Mouse (Mus musculus) forebrain, embryonic 15.5 days (tissue): ENCODE results near the gene Ebf1. TPM values are rescaled to one million over a fixed set of nuclear protein-coding genes. Genes with fewer than 3 reads are reported as not detected.

ENCODE experiments used
- ATAC-seq: fragments of 200-750 bp; cut with Nextera tagmentation; replicated peaks from 2 replicates; pipeline ENCODE4 v1.8.0; 2017; ENCODE audit warnings: mild to moderate bottlenecking, moderate TSS enrichment, moderate library complexity
- H3K27ac ChIP-seq: fragments of 300-500 bp; sonication (generic); replicated peaks from 2 replicates; pipeline ENCODE4 v1.5.1; 2015; ENCODE audit warnings: mild to moderate bottlenecking, inconsistent platforms
- H3K27me3 ChIP-seq: fragments of 300-500 bp; sonication (generic); 2 replicates; pipeline ENCODE4 v1.6.1; 2015; ENCODE audit warnings: inconsistent platforms
- H3K36me3 ChIP-seq: fragments of 300-500 bp; sonication (generic); 2 replicates; pipeline ENCODE4 v1.6.1; 2015; ENCODE audit warnings: mild to moderate bottlenecking, inconsistent platforms
- H3K4me1 ChIP-seq: fragments of 300-500 bp; sonication (generic); 2 replicates; pipeline ENCODE4 v1.6.1; 2015; ENCODE audit warnings: inconsistent platforms
- H3K4me2 ChIP-seq: fragments of 300-500 bp; sonication (generic); replicated peaks from 2 replicates; pipeline ENCODE4 v1.6.1; 2015; ENCODE audit warnings: mild to moderate bottlenecking, inconsistent platforms
- H3K4me3 ChIP-seq: fragments of 300-500 bp; sonication (generic); 2 replicates; pipeline ENCODE4 v1.5.1; 2015; ENCODE audit warnings: mild to moderate bottlenecking, inconsistent platforms
- H3K9ac ChIP-seq: fragments of 300-500 bp; sonication (generic); replicated peaks from 2 replicates; pipeline ENCODE4 v1.6.1; 2015; ENCODE audit warnings: mild to moderate bottlenecking, inconsistent platforms
- H3K9me3 ChIP-seq: fragments of 300-500 bp; sonication (generic); 2 replicates; pipeline ENCODE4 v1.6.1; 2016; ENCODE audit warnings: inconsistent platforms
- whole genome bisulfite sequencing: fragments of 180-500 bp; shearing (Covaris S2); methylation state at CpG from one replicate; pipeline ENCODE4 v1.1.7; 2015; ENCODE audit warnings: mixed read lengths; 5-methylcytosine and 5-hydroxymethylcytosine counted together
- polyA plus RNA-seq: library from polyadenylated mRNA; unstranded; fragments of >200 nt; fragmentation: Nextera tagmentation; extraction: Ambion mirVana; gene quantifications from 2 replicates; pipeline ENCODE4 v1.2.1, GENCODE M21; 2015

The Ebf1 gene
- polyA plus RNA-seq, 1 experiment from 2014 or later: 35.6 TPM

DNA sequence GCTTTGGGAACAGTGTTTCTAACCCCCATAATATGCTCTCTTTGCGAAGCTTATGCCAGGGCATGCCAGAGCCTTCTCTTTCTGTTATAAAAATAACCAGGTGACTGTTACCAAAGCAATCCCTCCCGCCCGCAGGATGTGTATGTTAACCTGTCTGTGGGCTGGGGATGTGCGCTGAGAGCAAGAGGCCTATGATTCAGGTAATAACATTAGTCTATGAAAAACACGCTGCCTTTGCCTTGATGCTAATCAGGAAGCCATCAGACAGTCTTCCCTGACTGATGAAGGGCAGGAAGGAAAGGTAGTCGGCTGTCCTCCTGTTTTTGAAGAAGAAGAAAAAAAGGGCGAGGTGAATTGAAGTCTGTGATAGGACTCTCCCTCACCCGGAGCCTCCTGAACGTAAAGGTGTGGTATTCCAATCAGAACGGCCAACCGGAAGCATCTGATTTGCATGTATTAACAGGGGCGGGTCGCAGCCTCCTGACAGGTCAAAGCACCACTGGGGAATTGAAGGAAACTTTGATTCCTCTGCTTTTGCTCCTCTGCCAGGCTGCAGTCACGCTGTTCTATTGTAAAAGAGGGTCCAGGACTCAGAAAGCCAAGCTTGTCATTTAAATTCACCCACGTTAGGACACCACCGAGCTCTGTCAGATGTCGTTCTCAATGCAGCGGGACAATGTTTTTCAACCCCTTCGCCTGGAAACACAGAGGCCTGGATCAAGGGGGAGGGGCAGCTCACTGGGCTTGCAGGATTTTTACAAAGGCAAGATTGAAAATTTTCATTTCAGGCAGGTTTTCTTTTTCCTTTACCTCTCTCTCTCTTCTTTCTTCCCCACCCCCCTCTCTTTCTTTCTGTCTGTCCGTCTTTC, 144.2 kb downstream of the Ebf1 start:
- WGBS: 7% methylated on average over 20 of the region's 20 CpGs
- Histone ChIP-seq H3K4me3 (no peak overlapping the region), H3K9ac (no peak overlapping the region)

DNA sequence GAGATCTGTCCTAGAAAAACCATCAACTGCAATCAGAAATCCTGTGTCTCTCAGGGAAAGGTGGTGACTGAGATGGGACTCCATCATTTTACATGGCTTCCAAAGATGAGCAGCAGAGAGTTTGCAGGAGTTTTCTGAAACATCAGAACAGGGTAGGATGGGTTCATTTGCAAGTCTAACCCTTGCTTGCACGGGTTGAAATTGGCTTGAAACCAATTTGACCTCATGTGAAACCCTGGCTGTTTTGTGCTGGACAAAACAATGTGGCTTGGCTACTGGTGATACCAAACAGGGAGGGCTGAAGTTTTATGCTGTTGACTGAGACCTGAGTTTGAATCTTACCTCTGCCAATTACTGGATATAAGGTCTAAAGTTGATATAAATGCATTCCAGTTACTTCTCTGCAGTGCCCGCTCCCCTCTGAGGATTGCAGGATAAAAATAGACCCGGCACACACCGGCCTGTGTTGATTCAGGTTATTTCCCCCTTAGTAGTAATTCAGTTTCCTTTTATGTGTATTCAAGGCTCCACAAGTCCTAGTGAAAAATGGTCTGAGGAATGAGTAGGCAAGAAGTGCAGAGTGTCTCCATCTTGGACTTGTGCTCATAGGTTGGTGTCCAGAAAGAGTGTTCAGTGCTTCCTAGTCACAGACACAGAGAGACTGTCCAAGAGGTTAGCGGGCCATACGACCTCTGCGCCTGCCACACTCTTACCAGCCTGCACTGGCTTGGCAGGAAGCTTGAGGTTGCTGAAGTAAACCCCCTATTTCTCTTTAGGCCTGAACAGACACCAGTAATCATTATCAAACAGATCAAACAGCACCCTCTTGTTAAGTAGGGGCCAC, 147.1 kb downstream of the Ebf1 start:
- 77% methylated on average over 7 of the region's 7 CpGs for WGBS
- Histone ChIP-seq H3K9ac (no peak overlapping the region), H3K36me3 (no peaks in the 10 kb centered on the region), H3K4me1 (peaks cover 5% of the 10 kb centered on the region; the same call in 1 of the 2 replicates), H3K4me2 (no peak overlapping the region), H3K27me3 (peaks cover 53% of the 10 kb centered on the region), H3K9me3 (no peaks in the 10 kb centered on the region), H3K27ac (no peak overlapping the region), H3K4me3 (no peak overlapping the region)
- ATAC-seq: no peak

More for the DNA sequence above, 144.2 kb downstream of the Ebf1 start:
- Histone ChIP-seq H3K4me2 (peak overlapping the region; percentile 8; the same call in 1 of the 2 replicates), H3K9me3 (no peaks in the 10 kb centered on the region), H3K27me3 (peaks cover 49% of the 10 kb centered on the region), H3K36me3 (no peaks in the 10 kb centered on the region), H3K4me1 (no peaks in the 10 kb centered on the region; the same call in 1 of the 2 replicates), H3K27ac (no peak overlapping the region)
- ATAC-seq: no peak

DNA sequence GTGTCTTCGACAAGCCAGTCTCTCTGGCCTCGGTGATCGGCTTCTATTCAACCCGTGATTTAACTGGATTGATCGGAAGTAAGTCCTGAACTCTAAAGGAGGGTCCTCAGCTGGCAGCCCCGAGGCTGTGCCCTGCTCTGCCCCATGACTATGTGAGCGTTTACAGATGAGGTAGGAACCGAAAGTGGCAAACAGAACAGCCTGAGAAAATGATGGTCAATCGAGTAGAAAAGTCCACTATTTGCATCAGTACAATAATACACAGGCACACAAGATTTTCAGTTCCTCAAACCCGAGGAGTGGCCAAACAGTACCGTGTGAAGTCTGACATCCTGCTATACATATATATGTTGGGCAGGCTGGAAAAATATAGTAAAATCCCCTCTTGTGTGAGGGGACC, 147.9 kb downstream of the Ebf1 start:
- no peak for ATAC-seq
- peaks cover 5% of the 10 kb centered on the region; the same call in 1 of the 2 replicates for H3K4me1 ChIP-seq
- H3K27ac ChIP-seq: no peak overlapping the region
- peaks cover 56% of the 10 kb centered on the region for H3K27me3 ChIP-seq
- WGBS: 66% methylated on average over 11 of the region's 11 CpGs
- no peak overlapping the region for H3K4me3 ChIP-seq
- H3K9ac ChIP-seq: no peak overlapping the region
- no peaks in the 10 kb centered on the region for H3K36me3 ChIP-seq
- H3K4me2 ChIP-seq: no peak overlapping the region
- H3K9me3 ChIP-seq: no peaks in the 10 kb centered on the region

- Histone ChIP-seq H3K36me3 (no peaks in the 10 kb centered on the region), H3K27ac (no peak overlapping the region), H3K4me3 (no peak overlapping the region), H3K4me1 (peaks cover 5% of the 10 kb centered on the region; the same call in 1 of the 2 replicates), H3K27me3 (peaks cover 63% of the 10 kb centered on the region), H3K4me2 (no peak overlapping the region), H3K9ac (no peak overlapping the region), H3K9me3 (no peaks in the 10 kb centered on the region)
- ATAC-seq: no peak
- WGBS: 70% methylated on average over 5 of the region's 5 CpGs
Observed at GRCm38 (mm10) chr11:44766246-44766645, 149.1 kb downstream of the Ebf1 start.

GRCm38 (mm10) chr11:44767322-44767721, 150.2 kb downstream of the Ebf1 start:
- no peak overlapping the region for H3K4me2 ChIP-seq
- peaks cover 5% of the 10 kb centered on the region; the same call in 1 of the 2 replicates for H3K4me1 ChIP-seq
- H3K9ac ChIP-seq: no peak overlapping the region
- peaks cover 69% of the 10 kb centered on the region for H3K27me3 ChIP-seq
- H3K4me3 ChIP-seq: no peak overlapping the region
- H3K9me3 ChIP-seq: no peaks in the 10 kb centered on the region
- WGBS: 11% methylated on average over 3 of the region's 3 CpGs
- H3K36me3 ChIP-seq: no peaks in the 10 kb centered on the region
- no peak for ATAC-seq
- no peak overlapping the region for H3K27ac ChIP-seq

DNA sequence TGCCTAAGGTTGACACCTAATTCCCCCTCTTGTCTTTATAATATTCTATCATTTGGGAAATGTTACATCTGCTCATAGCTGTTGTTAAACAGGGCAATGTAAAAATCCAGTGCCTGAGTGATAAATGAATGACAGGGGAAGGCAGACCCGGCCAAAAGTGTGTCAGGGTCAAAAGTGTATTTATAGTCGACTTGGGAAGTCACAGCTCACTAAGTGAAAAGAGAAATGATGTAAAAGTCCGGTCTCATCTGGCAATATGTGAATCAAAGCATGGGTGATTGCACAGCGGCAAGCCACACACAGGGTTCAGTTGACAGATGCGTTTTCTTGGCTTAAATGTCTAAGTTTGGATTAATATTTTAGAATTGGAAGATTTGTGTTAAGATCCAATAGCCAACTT, 151.2 kb downstream of the Ebf1 start:
- peaks cover 74% of the 10 kb centered on the region for H3K27me3 ChIP-seq
- H3K36me3 ChIP-seq: no peaks in the 10 kb centered on the region
- H3K27ac ChIP-seq: no peak overlapping the region
- H3K9me3 ChIP-seq: no peaks in the 10 kb centered on the region
- 86% methylated on average over 5 of the region's 5 CpGs for WGBS
- no peak for ATAC-seq
- H3K4me2 ChIP-seq: no peak overlapping the region
- H3K9ac ChIP-seq: no peak overlapping the region
- H3K4me1 ChIP-seq: peaks cover 5% of the 10 kb centered on the region; the same call in 1 of the 2 replicates
- H3K4me3 ChIP-seq: no peak overlapping the region

GRCm38 (mm10) chr11:44770989-44771564, 154.0 kb downstream of the Ebf1 start:
- ATAC-seq: no peak
- H3K27ac ChIP-seq: no peak overlapping the region
- WGBS: 81% methylated on average over 11 of the region's 11 CpGs

GRCm38 (mm10) chr11:44774411-44774810, 157.3 kb downstream of the Ebf1 start:
- Histone ChIP-seq H3K4me3 (no peak overlapping the region), H3K9me3 (no peaks in the 10 kb centered on the region), H3K36me3 (no peaks in the 10 kb centered on the region), H3K4me2 (no peak overlapping the region), H3K27me3 (peaks cover 85% of the 10 kb centered on the region), H3K4me1 (no peaks in the 10 kb centered on the region), H3K9ac (no peak overlapping the region), H3K27ac (no peak overlapping the region)
- 68% methylated on average over 3 of the region's 3 CpGs for WGBS
- ATAC-seq: no peak

More at GRCm38 (mm10) chr11:44770989-44771564, 154.0 kb downstream of the Ebf1 start:
- no peak overlapping the region for H3K9ac ChIP-seq
- H3K4me3 ChIP-seq: no peak overlapping the region
- peaks cover 5% of the 10 kb centered on the region; the same call in 1 of the 2 replicates for H3K4me1 ChIP-seq
- H3K4me2 ChIP-seq: no peak overlapping the region
- peaks cover 79% of the 10 kb centered on the region for H3K27me3 ChIP-seq
- no peaks in the 10 kb centered on the region for H3K36me3 ChIP-seq
- H3K9me3 ChIP-seq: no peaks in the 10 kb centered on the region

GRCm38 (mm10) chr11:44775549-44775948, 158.4 kb downstream of the Ebf1 start:
- Histone ChIP-seq H3K9ac (no peak overlapping the region), H3K27ac (no peak overlapping the region), H3K4me1 (no peaks in the 10 kb centered on the region), H3K36me3 (no peaks in the 10 kb centered on the region), H3K9me3 (no peaks in the 10 kb centered on the region), H3K27me3 (peaks cover 89% of the 10 kb centered on the region), H3K4me3 (no peak overlapping the region), H3K4me2 (no peak overlapping the region)
- 88% methylated on average over 2 of the region's 2 CpGs for WGBS
- no peak for ATAC-seq

DNA sequence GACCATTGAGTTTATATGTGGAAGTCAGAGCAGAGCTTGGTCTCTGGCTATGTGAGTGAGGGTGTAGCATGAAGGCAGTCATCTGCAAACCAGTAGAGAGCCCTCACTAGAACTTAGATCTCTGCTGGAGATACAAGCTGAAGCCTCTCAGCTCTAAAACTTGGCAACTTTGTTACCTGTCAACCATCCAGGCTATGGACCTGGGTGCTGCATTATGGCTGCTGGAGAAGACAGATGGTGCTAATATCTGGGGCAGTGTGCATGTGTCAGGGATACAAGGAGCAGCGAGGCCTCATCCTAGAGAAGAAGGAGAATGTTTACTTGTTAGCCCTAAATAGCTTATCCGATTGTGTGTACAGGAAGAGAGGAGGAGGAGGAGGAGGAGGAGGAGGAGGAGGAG, 159.4 kb downstream of the Ebf1 start:
- H3K4me1 ChIP-seq: no peaks in the 10 kb centered on the region
- H3K36me3 ChIP-seq: no peaks in the 10 kb centered on the region
- peaks cover 89% of the 10 kb centered on the region for H3K27me3 ChIP-seq
- H3K9me3 ChIP-seq: no peaks in the 10 kb centered on the region
- H3K27ac ChIP-seq: no peak overlapping the region
- WGBS: 100% methylated on average over 1 of the region's 2 CpGs
- no peak overlapping the region for H3K4me3 ChIP-seq
- no peak for ATAC-seq
- H3K9ac ChIP-seq: no peak overlapping the region
- no peak overlapping the region for H3K4me2 ChIP-seq

- no peak for ATAC-seq
- no peaks in the 10 kb centered on the region for H3K4me1 ChIP-seq
- H3K4me2 ChIP-seq: no peak overlapping the region
- H3K4me3 ChIP-seq: no peak overlapping the region
- 15% methylated on average over 16 of the region's 16 CpGs for WGBS
- no peak overlapping the region for H3K9ac ChIP-seq
- H3K36me3 ChIP-seq: no peaks in the 10 kb centered on the region
- H3K9me3 ChIP-seq: no peaks in the 10 kb centered on the region
- H3K27ac ChIP-seq: no peak overlapping the region
- H3K27me3 ChIP-seq: peaks cover 85% of the 10 kb centered on the region
Observed at GRCm38 (mm10) chr11:44777331-44778310, 160.5 kb downstream of the Ebf1 start.
